Mouse (Mus musculus): ENCODE measurements at regions not wholly inside any gene's neighbourhood (a gene's known extent, or its start where the extent isn't known, plus 50 kb on each side); places are given as distances from the start of the nearest gene placed in this dataset.

DNA sequence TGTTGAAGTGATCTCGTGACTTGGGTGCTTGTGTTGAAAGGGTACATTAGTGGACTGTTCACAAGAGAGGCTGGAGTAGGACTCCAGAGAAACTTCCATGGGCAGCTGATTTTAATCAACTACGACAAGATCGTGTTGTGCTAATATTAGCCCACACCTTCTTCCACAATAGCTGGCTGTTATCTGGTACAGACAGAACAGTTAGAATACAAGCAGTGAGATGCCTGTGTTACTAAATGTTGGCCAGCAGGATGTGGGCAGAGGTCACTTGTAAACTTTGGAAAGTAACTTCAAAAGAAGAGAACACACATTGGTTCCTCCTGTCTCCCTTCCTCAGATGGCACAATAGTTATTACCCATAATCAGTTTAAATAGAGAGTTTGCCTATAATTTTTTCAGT, 57.0 kb upstream of the Ctla4 start:
- no peak for TF ChIP-seq CTCF (IDR thresholded peaks at IDR 0.05; ENCODE audit: extremely low read depth, insufficient read depth, low read length)
- no peak for TF ChIP-seq POLR2A (IDR thresholded peaks at IDR 0.05; ENCODE audit: extremely low read depth, insufficient read depth, low read length)
